Mouse (Mus musculus) granulocyte monocyte progenitor cell, adult 5-6 weeks (primary cell): ENCODE measurements around the gene Gm45837. TPM values are rescaled to one million over a fixed set of nuclear protein-coding genes. Genes with fewer than 3 reads are reported as not detected.
"Not testable (repeated sequence)": the region's sequence is repeated elsewhere in the genome, so short reads cannot be mapped to it uniquely, and the experiment has no call there.

Experiments
- ATAC-seq: replicated peaks from 2 replicates; pipeline ENCODE4 v1.8.0; 2016; ENCODE audit warnings: mild to moderate bottlenecking, moderate TSS enrichment, inconsistent platforms; ENCODE audit not compliant: poor library complexity, severe bottlenecking
- total RNA-seq, 2 experiments: library from RNA; stranded (forward) in 1 of 2; stranded (reverse) in 1 of 2; fragments of 200-712, 200-1000 nt in 1 of 2; fragments of >200 nt in 1 of 2; fragmentation: Nextera tagmentation in 1 of 2; gene quantifications; 2 replicates each; pipeline ENCODE4 v1.2.3; 2014 to 2017

Gene Gm45837
- total RNA-seq, 2 experiments from 2014 or later: 2.6 TPM; not detected in 1

GRCm38 (mm10) chr7:101538141-101538933, 127.7 kb downstream of the Gm45837 start:
- ATAC-seq: peak; percentile 47

GRCm38 (mm10) chr7:101539774-101540173, 129.1 kb downstream of the Gm45837 start:
- ATAC-seq: no peak

- ATAC-seq: peak; percentile 30
Measured at GRCm38 (mm10) chr7:101540684-101541083, 130.0 kb downstream of the Gm45837 start.

- ATAC-seq: peak; percentile 49; the same call in 1 of the 2 replicates
Measured at GRCm38 (mm10) chr7:101541132-101541531, 130.4 kb downstream of the Gm45837 start.

GRCm38 (mm10) chr7:101541734-101542133, 131.0 kb downstream of the Gm45837 start:
- no peak for ATAC-seq

GRCm38 (mm10) chr7:101547651-101548050, 137.0 kb downstream of the Gm45837 start:
- peak; percentile 34; the same call in 1 of the 2 replicates for ATAC-seq

GRCm38 (mm10) chr7:101549266-101549665, 138.6 kb downstream of the Gm45837 start:
- no peak for ATAC-seq

GRCm38 (mm10) chr7:101550686-101551485, 140.2 kb downstream of the Gm45837 start:
- 0 out of 2 replicates have a peak, but pooled peaks have one; percentile 12 for ATAC-seq

GRCm38 (mm10) chr7:101551530-101551929, 140.8 kb downstream of the Gm45837 start:
- ATAC-seq: peak; percentile 60

- not testable (repeated sequence) for ATAC-seq
Measured at GRCm38 (mm10) chr7:101555473-101555872, 144.8 kb downstream of the Gm45837 start.

GRCm38 (mm10) chr7:101557391-101557790, 146.7 kb downstream of the Gm45837 start:
- no peak; the same call in 1 of the 2 replicates for ATAC-seq

- ATAC-seq: peak; percentile 53; the same call in 1 of the 2 replicates
Measured at GRCm38 (mm10) chr7:101559393-101559792, 148.7 kb downstream of the Gm45837 start.

Other genes starting within 250 kb of the Gm45837 start
- 26.8 and 43.6 TPM in 2 replicates for gene Atg16l2, start 108.6 kb upstream of the Gm45837 start, total RNA-seq (2014; fragmentation: Nextera tagmentation)
- gene Atg16l2, start 108.6 kb upstream of the Gm45837 start, total RNA-seq (2017): 6.6 and 12.2 TPM in 2 replicates
- gene Stard10, start 93.8 kb upstream of the Gm45837 start, total RNA-seq (2014; fragmentation: Nextera tagmentation): 18.5 and 36.0 TPM in 2 replicates
- 11.8 and 30.5 TPM in 2 replicates for gene Stard10, start 93.8 kb upstream of the Gm45837 start, total RNA-seq (2017)
- 59.2 and 81.5 TPM in 2 replicates for gene Arap1, start 62.8 kb upstream of the Gm45837 start, total RNA-seq (2014; fragmentation: Nextera tagmentation)
- 27.4 and 64.6 TPM in 2 replicates for gene Arap1, start 62.8 kb upstream of the Gm45837 start, total RNA-seq (2017)
- gene Pde2a, start 10.8 kb downstream of the Gm45837 start, total RNA-seq (2014; fragmentation: Nextera tagmentation): 15.8 and 21.1 TPM in 2 replicates
- gene Pde2a, start 10.8 kb downstream of the Gm45837 start, total RNA-seq (2017): 23.1 and 28.5 TPM in 2 replicates
- gene Art2b, start 174.7 kb downstream of the Gm45837 start, total RNA-seq (2014; fragmentation: Nextera tagmentation): not detected in 2 replicates
- gene Art2b, start 174.7 kb downstream of the Gm45837 start, total RNA-seq (2017): not detected in 2 replicates